Mouse (Mus musculus): ENCODE data around the gene Ddx17.

GRCm38 (mm10) chr15:79506460-79506859 lies 40.1 kb downstream of the Ddx17 start:
- TF ChIP-seq USF1 (IDR thresholded peaks at IDR 0.05; ENCODE audit: low read depth) (no peak), TCF12 (IDR thresholded peaks at IDR 0.05; ENCODE audit: insufficient read depth, poor library complexity, severe bottlenecking) (no peak), POLR2A (IDR thresholded peaks at IDR 0.05; ENCODE audit: insufficient read length, low read depth) (no peak), MAX (IDR thresholded peaks at IDR 0.05; ENCODE audit: low read depth) (no peak), E2F4 (IDR thresholded peaks at IDR 0.05; ENCODE audit: insufficient read depth) (no peak), CEBPB (IDR thresholded peaks at IDR 0.05; ENCODE audit: insufficient read depth, poor library complexity, severe bottlenecking) (no peak)
